Mouse (Mus musculus) R1 (cell line): ENCODE data around the gene Rai1.

ENCODE experiments used
- DNase-seq: peaks from one replicate; pipeline ENCODE4 v3.0.0-alpha.2; 2018; ENCODE audit warnings: low read depth, low spot score

The Rai1 gene

DNA sequence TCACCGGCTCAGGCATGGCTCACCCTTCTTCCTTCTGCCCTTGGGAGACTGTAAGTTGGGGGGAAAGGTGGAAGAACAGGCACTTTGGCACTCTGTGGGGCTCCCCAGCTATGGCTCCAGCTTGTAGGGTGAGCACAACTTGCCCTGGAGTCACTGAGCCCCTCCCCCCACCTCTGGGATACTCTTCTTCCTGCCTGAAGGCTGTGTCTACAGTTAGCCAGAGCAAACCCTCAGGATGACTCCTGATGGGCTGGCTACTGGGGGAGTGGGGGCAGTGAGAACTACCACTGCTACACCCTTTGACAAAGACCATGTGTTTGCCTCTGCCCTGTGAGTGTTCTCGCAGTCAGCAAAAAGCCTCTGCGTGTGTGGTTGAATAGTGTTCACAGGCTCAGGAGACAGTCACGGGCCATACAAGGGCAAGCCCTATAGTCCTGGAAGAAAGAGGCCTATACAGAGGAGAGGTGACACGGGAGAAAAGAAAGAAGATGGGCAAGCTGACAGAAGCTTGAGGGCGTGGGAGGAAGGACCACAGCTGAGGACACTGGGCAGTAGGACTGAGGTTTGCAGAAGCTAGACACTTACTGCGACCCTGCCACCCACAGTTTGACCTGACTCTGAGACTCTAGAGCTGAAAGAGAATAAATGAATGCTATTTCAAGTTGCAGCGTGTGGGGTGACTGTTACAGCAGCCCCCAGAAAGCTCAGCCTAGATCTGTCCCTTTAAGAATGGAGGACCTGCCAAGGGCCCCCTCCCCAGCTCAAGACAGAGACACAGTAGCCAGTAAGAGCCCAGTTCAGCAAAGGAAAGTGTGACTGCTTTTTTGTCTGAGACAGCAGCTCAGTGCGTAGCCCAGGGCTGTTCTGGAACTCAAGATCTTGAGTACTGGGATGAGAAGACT is 9.7 kb upstream of the Rai1 start:
- DNase-seq: no peak

DNA sequence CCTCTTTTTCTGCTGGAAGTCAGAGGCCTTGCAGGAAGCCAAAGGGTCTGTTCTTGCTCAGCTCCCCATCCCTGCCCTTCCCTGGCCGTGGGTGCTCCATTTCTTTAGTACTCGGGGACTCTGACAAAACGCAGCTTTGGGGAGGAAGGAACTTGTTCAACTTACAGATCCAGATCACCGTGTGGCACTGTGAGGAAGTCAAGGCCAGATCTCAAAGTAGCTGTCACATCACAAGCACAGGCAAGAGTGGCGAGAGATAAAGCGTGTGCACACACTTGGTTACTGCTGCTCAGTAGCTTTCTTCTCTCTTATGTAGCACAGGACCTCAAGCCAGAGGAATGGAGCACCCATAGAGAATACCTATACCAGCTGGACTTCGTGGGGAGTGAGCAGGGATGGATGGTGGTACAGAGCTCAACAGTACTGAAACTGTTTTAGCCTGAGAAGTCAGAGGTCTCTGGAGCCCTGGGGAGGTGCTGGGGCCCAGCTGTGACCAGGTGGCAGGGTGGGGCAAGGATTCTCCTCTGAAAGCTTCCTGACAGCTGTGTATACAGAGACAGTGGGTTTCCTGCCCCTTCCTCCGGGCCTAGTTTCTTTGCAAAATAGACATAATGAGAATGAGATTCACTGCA is 5.1 kb upstream of the Rai1 start:
- no peak for DNase-seq

DNA sequence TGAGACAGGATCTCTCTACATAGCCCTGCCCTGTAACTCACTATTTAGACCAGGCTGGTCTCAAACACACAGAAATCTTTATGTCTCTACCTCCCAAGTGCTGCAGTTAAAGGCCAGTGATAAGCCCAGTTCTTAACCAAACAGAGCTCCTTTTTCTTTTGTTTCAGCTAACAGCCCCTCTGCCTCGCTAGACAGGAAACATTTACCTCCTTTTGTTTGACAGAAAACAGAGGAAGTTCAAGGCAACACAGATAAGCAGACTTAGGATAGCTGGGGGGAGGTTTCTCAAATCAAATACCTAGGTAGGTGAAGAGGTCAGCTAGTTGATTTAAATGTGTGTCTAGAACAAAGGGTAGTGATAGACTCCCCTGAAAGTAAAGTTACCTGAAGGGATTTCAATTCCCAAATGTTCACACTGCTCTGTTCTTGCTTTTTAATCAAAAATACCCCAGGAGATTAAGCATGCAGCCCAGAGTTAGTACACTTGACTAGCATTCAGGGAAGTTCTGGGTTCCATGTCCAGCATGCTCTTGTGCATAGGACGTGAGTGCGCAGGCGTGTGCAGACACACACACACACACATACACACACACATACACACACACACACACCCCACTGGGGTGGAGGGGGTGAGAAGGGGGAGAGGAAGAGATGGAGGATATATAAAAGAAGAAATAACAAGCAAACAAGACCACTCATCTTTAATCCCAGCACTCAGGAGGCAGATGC is 3.8 kb upstream of the Rai1 start:
- peak; percentile 80 for DNase-seq

DNA sequence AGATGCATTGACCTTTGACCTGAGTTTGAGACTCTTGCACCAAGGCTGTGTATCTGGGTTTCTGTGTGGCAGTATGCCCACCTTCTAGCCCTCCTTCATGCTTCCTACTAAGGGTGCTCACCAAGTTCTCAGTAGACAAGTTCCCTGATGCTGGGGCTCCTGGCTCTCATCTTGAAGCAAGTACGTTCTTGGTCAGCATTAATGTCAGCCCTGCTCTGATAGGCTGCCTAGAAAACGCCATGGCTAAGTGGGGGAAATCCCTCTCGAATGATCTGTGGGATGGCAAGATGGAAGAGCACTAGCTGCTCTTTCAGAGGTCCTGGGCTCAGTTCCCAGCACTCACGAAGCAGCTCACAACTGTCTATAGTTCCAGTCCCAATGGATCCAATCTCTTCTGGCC is 2.8 kb upstream of the Rai1 start:
- DNase-seq: no peak

DNA sequence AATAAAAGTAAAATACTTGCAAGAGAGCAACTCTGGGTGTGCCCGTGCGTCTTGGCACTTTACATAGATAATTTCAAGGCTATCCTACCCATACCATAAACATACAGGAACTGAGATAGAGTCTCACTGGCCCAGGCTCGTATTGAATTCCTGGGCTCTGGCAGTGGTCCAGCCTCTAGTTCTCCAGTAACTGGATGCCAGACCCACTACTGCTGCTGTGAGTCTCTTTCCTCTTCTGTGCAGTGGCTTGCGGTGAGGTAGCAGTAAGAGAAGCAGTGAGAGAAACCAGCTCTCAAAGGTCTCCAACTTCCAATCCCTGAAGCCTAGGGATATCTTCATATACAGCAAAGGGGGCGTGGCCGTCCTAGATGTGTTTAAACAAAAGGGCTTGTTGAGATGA is 2.1 kb upstream of the Rai1 start:
- no peak for DNase-seq

DNA sequence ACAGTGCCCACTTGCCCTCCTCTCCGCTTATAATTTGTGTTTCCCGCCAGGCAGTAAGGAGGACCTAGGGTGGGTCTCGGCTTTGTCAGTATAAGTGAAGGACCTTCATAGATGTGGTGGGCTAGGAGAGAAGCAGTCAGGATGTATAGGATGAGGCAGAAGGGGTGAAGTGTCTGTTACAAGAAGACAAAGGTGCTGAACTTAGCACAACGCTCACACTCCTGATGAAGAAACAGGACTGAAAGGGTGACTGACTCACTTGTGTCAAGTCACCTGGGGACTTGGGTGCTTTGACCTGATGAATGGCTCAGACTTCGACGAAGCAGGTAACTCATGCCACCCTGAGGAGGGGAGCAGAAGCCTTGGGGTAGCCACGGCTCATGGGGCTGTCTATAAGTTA is 1.2 kb upstream of the Rai1 start:
- DNase-seq: no peak

DNA sequence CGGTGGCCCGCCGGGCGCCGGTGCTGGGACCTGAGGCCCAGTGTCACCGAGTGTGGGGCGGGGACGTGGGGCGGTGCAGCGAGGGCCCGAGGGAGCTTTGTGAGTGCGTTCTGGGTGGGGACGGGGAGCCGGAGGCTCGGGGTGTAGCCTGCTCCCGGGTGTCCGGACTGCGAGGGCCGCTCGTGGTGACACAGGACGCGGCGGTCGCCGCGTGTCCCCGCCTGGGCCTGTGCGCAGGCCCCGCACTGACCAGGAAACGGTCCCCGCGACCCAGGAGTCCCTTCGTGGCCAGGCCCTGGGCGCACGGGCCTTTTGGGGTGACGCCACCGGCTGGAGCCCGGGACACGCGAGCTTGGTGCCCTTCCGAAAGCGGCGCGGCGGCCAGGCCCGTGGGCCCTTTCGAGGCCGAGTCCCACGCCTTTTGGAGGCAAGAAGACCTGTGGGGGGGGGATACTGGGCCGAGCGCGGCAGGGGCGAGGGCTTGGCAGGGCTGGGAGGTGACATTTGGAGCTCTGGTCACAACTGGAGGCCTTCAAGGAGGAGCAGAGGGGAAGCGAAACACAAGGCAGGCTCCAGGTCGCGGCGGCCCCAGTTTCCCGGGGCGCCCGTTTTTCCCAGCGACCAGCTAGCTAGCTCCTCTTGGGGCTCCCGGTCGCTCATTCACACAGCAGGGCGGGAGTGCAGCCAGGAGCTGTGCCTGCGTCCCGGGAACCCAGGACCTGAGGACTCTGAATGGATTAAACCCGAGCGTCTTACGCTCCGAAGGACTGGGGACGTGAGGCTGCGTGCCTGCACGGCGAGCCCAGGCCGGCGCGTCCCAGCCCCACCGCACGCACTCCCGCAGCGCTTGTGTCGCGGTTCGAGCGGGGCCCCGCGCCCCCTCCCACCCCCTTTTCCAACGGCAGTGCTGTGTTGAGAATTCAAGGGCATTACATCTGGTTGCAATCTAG is 1.1 kb downstream of the Rai1 start:
- peak; percentile 63 for DNase-seq

DNA sequence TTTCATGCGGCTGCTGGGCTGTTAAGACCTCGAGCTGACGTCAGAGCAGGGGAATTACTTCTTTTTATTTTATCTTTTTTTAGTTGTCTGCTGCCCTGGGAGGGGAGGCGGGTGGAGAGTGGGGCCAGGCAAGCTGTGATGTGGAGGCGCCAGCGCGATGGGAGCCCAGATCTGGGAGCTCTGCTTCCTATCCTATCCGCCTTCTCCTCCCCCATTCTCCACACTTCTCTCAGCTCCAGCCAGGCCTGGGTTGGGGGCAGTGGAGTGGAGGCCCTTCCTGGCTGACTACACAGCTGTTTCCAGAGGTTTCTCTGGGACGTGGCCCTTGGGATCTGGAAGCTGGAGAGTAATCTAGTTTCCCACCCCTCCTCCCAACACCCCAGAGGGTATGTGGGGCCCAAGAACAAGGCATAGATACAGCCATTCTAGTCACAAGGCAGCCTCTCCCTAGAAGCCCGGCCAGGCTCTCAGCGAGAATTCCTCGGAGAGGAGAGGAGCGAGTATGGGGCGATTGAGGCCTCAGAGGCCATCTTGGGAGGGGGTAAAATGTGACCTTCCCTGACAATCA is 1.8 kb downstream of the Rai1 start:
- DNase-seq: no peak

DNA sequence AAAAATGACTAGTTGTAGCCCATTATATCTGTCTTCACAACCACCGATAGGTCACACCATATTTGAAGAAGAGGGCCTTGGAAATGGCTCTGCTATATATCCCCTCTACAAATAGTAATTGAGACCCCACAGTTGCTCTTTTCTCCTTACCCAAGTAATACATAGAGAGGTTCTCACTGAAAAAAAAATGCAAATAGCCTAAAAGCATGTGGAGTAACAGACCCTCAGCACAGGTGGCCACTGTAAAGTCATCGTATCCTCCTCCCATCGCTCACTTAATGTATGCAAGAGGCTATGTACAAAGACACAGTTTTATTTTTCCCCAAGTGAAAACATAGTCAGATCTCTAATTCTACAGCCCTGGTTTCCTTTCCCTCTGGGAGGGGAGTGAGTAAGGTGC is 2.6 kb downstream of the Rai1 start:
- no peak for DNase-seq

DNA sequence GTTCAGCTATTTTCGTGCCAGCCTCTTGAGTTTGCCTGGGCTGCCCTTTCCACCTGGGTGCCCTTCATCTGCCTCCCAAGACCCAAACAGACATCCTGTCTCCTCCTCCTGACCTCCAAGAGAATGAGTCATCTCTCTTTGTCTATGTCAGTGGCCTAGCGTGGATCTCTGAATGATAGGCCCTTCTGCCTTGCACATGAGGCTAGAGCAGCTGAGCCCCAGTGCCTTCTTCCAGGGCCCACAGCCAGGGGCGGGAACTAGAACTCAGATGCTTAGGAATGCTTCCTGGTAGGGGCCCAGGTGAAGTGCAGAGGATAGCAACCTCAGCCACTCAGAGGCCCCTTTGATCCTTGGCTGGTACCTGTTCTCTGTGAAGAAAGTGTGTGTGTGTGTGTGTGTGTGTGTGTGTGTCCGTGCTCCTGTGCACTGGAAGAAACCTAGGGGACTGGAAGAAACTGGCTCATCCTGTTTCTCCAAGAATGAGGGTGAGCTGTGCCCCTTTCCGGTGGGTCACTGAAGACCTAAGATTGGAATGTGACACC is 3.9 kb downstream of the Rai1 start:
- DNase-seq: no peak

DNA sequence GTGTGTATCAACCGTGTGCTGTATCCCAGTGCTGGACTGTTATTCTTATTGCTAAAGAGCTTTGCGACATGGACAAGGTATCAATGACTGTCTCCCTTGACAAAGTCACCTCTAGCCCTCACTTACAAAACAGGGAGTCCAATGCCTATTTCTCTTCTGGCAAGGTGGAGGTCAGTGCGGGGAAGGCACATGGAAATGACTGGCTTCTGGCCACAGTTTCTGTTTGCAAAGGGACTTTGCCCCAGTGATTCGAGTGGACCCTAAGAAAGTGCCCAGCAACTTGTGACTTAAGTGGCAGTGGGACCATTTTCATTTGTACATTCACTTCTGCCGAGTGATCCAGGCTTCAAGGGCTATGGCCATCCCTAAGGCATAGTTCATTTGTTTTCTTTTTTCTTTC is 5.6 kb downstream of the Rai1 start:
- DNase-seq: no peak

DNA sequence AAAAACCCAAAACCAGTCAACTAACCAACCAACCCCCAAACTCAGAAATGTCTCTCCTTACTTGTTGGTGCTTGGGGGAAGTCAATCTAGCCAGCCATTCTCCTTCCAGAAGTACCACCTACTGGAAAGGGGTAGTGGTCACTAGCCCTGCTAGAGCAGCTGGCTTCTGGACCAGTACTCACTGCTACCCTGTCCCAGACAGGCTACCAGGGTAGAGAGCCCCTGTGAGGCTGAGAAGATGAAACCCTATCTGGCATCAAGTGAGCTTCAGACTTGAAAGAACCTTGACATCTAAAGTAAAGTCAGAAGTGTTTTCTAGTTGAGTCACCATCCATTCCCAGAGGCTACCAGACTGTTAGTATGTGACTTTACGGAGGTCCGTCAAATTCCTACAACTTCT is 6.8 kb downstream of the Rai1 start:
- no peak for DNase-seq

DNA sequence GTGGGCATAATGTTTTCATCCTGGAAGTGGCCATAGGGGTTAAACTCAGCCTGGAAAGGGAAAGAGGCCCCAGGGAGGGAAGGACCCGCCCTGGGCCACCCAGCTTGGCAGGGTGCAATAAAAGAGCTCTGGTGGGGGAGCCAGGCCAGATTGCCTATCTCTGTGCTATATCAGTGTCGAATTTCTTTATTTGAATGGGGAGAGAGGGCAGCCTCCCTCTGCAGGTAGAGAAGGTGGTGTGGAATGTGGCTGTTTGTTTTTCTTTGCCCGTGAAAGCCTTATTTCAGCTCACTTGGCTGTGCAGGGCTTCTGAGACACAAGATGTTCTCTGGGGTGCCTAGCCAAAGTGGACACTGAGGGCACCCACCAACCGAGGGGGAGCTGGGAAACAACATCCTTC is 8.8 kb downstream of the Rai1 start:
- DNase-seq: no peak

DNA sequence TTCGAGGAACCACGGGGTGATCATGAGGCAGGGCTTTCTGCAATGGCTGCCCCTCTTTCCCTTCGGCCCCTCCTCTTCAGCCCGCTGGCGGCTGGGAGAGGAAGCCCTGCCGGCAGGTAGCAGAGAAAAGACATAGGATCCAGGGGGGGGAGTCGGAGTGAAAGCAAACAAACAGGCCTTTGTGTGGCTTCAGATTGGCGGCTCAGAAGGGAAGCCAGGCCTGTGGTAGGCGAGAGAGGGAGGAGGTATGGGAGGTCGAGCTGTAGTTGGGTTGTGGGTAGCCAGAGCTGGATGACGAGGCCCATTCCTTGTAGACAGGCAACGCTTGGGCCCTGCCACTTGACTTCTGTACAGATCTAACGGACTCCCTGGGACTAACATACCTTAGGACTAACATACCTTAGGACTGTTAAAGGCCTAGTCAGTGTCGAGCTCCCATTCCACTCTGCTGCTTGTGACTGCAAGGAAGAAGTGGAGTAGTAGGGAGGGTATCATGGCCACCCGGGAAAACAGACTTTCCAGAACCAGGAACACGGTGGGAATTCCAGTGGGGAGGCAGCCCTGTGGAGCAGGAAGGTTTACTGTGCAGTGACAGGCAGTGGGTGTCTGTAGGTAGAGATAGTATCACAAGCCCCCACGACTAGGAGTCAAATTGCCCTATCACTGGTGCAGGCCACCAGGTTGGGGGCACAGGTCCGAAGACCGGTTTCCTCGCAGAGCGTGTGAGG is 9.6 kb downstream of the Rai1 start:
- DNase-seq: peak; percentile 86

DNA sequence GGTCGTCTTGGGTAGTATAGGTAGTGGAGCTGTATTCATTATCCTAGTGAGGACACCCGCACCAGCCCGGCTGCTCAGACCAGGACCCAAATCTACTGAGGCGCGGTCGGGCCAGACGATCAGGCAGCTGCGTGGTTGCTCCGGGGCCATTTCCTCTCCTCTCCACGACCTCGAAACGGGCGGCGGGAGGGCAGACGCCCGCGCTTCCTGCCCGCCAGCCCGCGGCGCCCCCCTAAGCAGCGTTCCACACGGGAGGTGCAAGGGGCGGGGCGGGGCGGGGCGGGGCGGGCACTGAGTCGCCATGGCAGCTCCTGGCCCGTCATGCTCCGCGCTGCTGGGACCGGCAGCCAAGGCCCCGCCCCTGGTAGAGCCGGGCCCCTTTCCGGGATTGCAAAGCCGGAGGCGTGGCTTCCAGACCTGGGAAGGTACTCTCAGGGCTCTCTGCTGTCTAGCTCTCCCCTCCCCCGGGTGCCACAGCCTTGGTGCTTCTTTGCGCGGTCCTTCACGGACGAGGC is 10.3 kb downstream of the Rai1 start:
- peak; percentile 97 for DNase-seq

DNA sequence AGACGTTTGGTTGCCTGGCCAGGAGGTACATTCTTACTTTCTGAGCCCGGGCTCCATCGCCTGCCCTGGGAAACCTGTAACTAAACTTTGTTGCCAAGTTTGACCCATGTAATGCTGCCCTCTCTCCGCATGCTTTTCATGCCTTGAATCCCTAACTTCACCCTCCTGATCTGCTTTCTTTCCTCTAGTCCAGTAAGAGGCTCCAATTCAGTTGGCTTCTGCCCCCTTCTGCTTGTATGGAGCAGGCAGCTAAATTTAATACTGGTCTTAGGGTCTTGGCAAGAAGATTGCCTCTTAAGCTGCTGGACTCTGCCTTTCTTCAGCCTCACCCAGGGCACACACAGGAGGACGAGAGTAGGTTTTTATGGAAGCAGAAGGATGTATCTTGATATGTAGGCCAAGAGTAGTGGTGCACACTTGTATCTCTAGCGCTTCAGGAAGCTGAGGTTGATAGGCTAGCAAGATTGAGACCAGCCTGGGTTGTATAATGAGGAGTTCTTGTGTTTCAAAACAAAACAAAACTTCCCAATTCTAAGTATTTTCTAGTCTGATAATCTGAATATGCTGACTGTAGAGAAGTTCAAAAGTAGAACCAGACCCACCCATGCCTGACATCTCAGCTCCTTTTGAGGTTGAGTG is 10.9 kb downstream of the Rai1 start:
- DNase-seq: no peak

DNA sequence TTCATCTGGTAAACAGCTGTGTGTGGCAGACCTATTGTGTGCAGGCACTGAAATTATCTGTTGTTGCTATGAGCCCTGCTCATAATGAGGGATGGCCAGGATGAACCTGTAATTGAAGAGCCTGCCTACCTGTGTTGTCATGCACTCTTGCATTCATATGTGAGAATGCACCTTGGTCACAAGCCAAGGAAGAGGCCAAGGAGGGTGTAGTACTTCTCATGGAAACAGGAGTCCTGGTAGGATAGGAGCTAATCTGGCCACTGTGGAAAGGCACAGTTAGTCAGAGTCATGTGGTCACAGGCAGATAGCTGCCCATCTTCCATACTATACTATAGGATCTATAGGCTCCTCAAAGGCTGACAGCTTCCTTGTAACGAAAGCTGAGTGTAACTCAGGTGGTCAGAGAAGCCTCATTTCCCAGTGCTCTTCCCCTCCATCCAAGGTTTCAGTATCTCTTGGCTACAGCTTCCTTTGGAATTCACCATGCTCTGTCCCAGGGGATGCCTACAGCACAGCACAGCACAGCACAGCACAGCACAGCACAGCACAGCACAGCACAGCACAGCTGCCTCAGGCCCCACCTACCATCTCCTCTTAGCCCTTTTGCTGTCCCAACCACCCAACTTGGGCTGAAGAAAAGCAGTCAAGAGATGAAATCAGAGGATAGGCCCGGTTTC is 15.9 kb downstream of the Rai1 start:
- DNase-seq: no peak

DNA sequence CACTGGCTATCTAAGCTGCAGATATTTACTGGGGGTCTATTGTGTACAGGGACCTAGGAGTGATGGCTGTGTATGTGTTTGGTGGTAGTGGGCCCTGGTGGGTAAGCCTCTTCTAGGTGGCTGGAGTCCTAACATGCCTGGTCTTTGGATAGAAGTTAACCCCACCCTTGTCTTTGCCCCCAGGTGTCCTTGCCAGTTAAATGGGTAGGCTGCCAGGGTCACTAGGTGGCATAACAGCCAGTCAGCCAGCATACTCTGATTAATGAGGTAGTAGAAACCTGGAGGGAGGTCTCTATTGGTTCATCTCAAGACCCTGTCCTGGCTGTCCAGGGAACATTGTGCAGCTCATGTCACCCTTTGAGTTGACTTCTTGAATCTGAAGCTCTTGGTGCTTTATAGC is 17.8 kb downstream of the Rai1 start:
- no peak for DNase-seq

DNA sequence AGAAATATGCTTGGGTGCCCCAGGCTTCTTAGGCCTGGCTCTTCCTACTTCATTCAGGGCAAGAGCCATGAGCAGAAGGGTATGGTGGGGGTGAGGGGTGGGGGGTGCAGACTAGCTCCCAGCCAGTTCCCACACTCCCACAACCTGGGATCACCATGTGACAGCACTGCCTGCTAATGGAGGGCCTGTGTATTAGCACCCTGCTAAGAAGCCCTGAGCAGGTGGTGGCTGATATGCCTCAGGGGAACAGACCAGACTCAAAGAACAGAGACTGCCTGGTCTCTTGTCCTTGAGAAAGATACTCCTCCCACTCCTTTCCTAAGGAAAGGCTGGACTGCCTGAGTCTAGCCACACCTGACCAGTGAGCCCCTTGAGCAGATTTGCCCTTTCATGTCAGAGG is 22.2 kb downstream of the Rai1 start:
- DNase-seq: no peak
